Mouse (Mus musculus) kidney, postnatal 0 days (tissue): Measurements from ENCODE around the gene Acadsb. TPM values are rescaled to one million over a fixed set of nuclear protein-coding genes. Genes with fewer than 3 reads are reported as not detected.
A peak's percentile ranks its signal among the peaks of the same experiment; 100 is the strongest.

Experiments
- ATAC-seq: fragments of 200-750 bp; cut with Nextera tagmentation; replicated peaks from 2 replicates; pipeline ENCODE4 v1.8.0; 2017; ENCODE audit warnings: low read depth, moderate number of reproducible peaks, moderate TSS enrichment, moderate library complexity; ENCODE audit not compliant: low FRiP score
- DNase-seq: peaks from one replicate; pipeline ENCODE4 v3.0.0-alpha.2; 2016; ENCODE audit warnings: low spot score
- H3K27ac ChIP-seq: fragments of 300-500 bp; sonication (generic); 2 replicates; pipeline ENCODE4 v1.5.1; 2014; ENCODE audit warnings: mild to moderate bottlenecking
- H3K27me3 ChIP-seq: fragments of 300-500 bp; sonication (generic); 2 replicates; pipeline ENCODE4 v1.6.1; 2014; ENCODE audit warnings: low read length, mixed read lengths; ENCODE audit not compliant: insufficient read depth
- H3K36me3 ChIP-seq: fragments of 300-500 bp; sonication (generic); 2 replicates; pipeline ENCODE4 v1.6.1; 2014; ENCODE audit warnings: low read length, mixed read lengths; ENCODE audit not compliant: insufficient read depth
- H3K4me1 ChIP-seq: fragments of 300-500 bp; sonication (generic); replicated peaks from 2 replicates; pipeline ENCODE4 v1.6.1; 2014; ENCODE audit warnings: antibody characterized with exemption, low read length, mixed read lengths; ENCODE audit not compliant: insufficient read depth
- H3K4me2 ChIP-seq: fragments of 300-500 bp; sonication (generic); 2 replicates; pipeline ENCODE4 v1.6.1; 2014; ENCODE audit warnings: mild to moderate bottlenecking, low read length, moderate library complexity, mixed read lengths
- H3K4me3 ChIP-seq: fragments of 300-500 bp; sonication (generic); replicated peaks from 2 replicates; pipeline ENCODE4 v1.5.1; 2014; ENCODE audit warnings: low read depth, low read length
- H3K9ac ChIP-seq: fragments of 300-500 bp; sonication (generic); 2 replicates; pipeline ENCODE4 v1.6.1; 2014; ENCODE audit warnings: low read depth, low read length
- H3K9me3 ChIP-seq: fragments of 300-500 bp; sonication (generic); replicated peaks from 2 replicates; pipeline ENCODE4 v1.6.1; 2016; ENCODE audit warnings: low read length, inconsistent platforms, mixed read lengths
- CTCF ChIP-seq: IDR thresholded peaks from 2 replicates; pipeline ENCODE4 v1.5.1; 2016; ENCODE audit warnings: antibody characterized with exemption, low read depth, mild to moderate bottlenecking, moderate library complexity
- WGBS: fragments of 180-500 bp; shearing (Covaris S2); extraction: QIAGEN DNeasy Blood & Tissue Kit; methylation state at CpG from one replicate; pipeline ENCODE4 v1.1.7; 2014; 5-methylcytosine and 5-hydroxymethylcytosine counted together
- polyA plus RNA-seq: library from polyadenylated mRNA; unstranded; fragments of >200 nt; fragmentation: Nextera tagmentation; extraction: Ambion mirVana; gene quantifications from 2 replicates; pipeline ENCODE4 v1.2.1, GENCODE M21; 2015

Acadsb gene
- polyA plus RNA-seq, 1 experiment from 2014 or later, result 101 TPM

- WGBS, result 56% methylated on average over 3 of the region's 3 CpGs
- no peak overlapping the region for H3K9ac ChIP-seq
- no peak overlapping the region for H3K27ac ChIP-seq
- no peaks in the 10 kb centered on the region for H3K4me1 ChIP-seq
- no peak for TF ChIP-seq CTCF
- H3K9me3 ChIP-seq, result no peaks in the 10 kb centered on the region
- H3K27me3 ChIP-seq, result no peaks in the 10 kb centered on the region
- ATAC-seq (no peak), DNase-seq (no peak)
- H3K4me2 ChIP-seq, result no peak overlapping the region
- 0 out of 2 replicates have a peak, but pooled peaks cover 7% of the 10 kb centered on the region for H3K36me3 ChIP-seq
- no peak overlapping the region for H3K4me3 ChIP-seq
Observed at GRCm38 (mm10) chr7:131437051-131437450, 26.6 kb downstream of the Acadsb start.

GRCm38 (mm10) chr7:131456714-131457113, 46.3 kb downstream of the Acadsb start:
- Histone ChIP-seq H3K4me3 (no peak overlapping the region), H3K36me3 (no peaks in the 10 kb centered on the region), H3K27me3 (no peaks in the 10 kb centered on the region), H3K9ac (no peak overlapping the region), H3K4me1 (no peaks in the 10 kb centered on the region), H3K4me2 (no peak overlapping the region), H3K27ac (no peak overlapping the region), H3K9me3 (no peaks in the 10 kb centered on the region)
- ATAC-seq (no peak), DNase-seq (no peak)
- 85% methylated on average over 5 of the region's 5 CpGs for WGBS
- no peak for TF ChIP-seq CTCF

GRCm38 (mm10) chr7:131465117-131465601, 54.8 kb downstream of the Acadsb start:
- Histone ChIP-seq H3K4me3 (no peak overlapping the region), H3K4me2 (no peak overlapping the region), H3K27ac (no peak overlapping the region), H3K36me3 (no peaks in the 10 kb centered on the region), H3K4me1 (no peaks in the 10 kb centered on the region), H3K27me3 (no peaks in the 10 kb centered on the region), H3K9ac (no peak overlapping the region), H3K9me3 (no peaks in the 10 kb centered on the region)
- WGBS, result 64% methylated on average over 3 of the region's 3 CpGs
- ATAC-seq, result no peak
- DNase-seq, result no peak
- TF ChIP-seq CTCF, result no peak

GRCm38 (mm10) chr7:131465735-131466134, 55.3 kb downstream of the Acadsb start:
- H3K9me3 ChIP-seq, result no peaks in the 10 kb centered on the region
- no peak overlapping the region for H3K4me2 ChIP-seq
- TF ChIP-seq CTCF, result no peak
- WGBS, result 66% methylated on average over 3 of the region's 3 CpGs
- ATAC-seq, result no peak
- H3K36me3 ChIP-seq, result no peaks in the 10 kb centered on the region
- H3K27me3 ChIP-seq, result no peaks in the 10 kb centered on the region
- DNase-seq, result no peak
- H3K9ac ChIP-seq, result no peak overlapping the region
- no peaks in the 10 kb centered on the region for H3K4me1 ChIP-seq
- no peak overlapping the region for H3K4me3 ChIP-seq
- H3K27ac ChIP-seq, result no peak overlapping the region

GRCm38 (mm10) chr7:131467312-131467711, 56.9 kb downstream of the Acadsb start:
- no peak overlapping the region for H3K9ac ChIP-seq
- ATAC-seq, result no peak
- TF ChIP-seq CTCF, result no peak
- H3K4me3 ChIP-seq, result no peak overlapping the region
- no peak for DNase-seq
- no peaks in the 10 kb centered on the region for H3K36me3 ChIP-seq
- H3K27ac ChIP-seq, result no peak overlapping the region
- 91% methylated on average over 3 of the region's 3 CpGs for WGBS
- H3K4me2 ChIP-seq, result no peak overlapping the region
- H3K9me3 ChIP-seq, result no peaks in the 10 kb centered on the region
- H3K27me3 ChIP-seq, result no peaks in the 10 kb centered on the region
- H3K4me1 ChIP-seq, result no peaks in the 10 kb centered on the region

GRCm38 (mm10) chr7:131469506-131469905, 59.1 kb downstream of the Acadsb start:
- WGBS, result 84% methylated on average over 3 of the region's 3 CpGs
- ATAC-seq, result no peak

GRCm38 (mm10) chr7:131471551-131471950, 61.1 kb downstream of the Acadsb start:
- H3K4me1 ChIP-seq, result no peaks in the 10 kb centered on the region
- H3K27me3 ChIP-seq, result no peaks in the 10 kb centered on the region
- DNase-seq (no peak), ATAC-seq (no peak)
- no peak overlapping the region for H3K9ac ChIP-seq
- TF ChIP-seq CTCF, result no peak
- H3K9me3 ChIP-seq, result no peaks in the 10 kb centered on the region
- no peak overlapping the region for H3K4me2 ChIP-seq
- H3K36me3 ChIP-seq, result no peaks in the 10 kb centered on the region
- H3K4me3 ChIP-seq, result no peak overlapping the region
- H3K27ac ChIP-seq, result no peak overlapping the region
- 93% methylated on average over 5 of the region's 5 CpGs for WGBS

More at GRCm38 (mm10) chr7:131469506-131469905, 59.1 kb downstream of the Acadsb start:
- Histone ChIP-seq H3K27ac (no peak overlapping the region), H3K9ac (no peak overlapping the region), H3K4me2 (no peak overlapping the region), H3K4me1 (no peaks in the 10 kb centered on the region), H3K27me3 (no peaks in the 10 kb centered on the region), H3K36me3 (no peaks in the 10 kb centered on the region), H3K9me3 (no peaks in the 10 kb centered on the region), H3K4me3 (no peak overlapping the region)
- no peak for DNase-seq
- TF ChIP-seq CTCF, result peak; percentile 44; the same call in 1 of the 2 replicates
